Mouse (Mus musculus) spleen, adult 18-20 months (tissue): Measurements from ENCODE around the gene Ksr1.

Experiments
- DNase-seq, 2 experiments: peaks; one replicate each; pipeline ENCODE4 v3.0.0; 2022; ENCODE audit warnings: mixed read lengths in 2 of 2

The Ksr1 gene

DNA sequence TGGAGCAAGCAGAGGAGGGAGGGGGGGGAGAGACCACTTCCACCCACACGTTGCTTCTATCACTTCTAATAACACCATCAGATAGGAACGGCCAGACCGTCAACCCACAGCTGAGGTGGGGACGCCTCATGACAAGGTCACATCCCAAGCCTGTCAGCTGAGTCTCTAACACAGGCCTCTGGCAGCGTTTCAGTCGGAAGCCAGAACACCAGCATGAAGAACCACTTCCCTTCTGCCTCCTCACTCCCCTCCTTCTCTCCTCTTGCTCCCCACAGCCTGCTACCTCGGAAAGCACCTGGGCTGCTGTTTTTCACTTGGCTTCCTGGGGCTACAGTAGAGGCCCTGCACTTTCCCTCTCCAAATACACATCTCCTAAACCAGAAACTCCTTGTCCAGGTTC lies 53.4 kb downstream of the Ksr1 start:
- no peak for DNase-seq

DNA sequence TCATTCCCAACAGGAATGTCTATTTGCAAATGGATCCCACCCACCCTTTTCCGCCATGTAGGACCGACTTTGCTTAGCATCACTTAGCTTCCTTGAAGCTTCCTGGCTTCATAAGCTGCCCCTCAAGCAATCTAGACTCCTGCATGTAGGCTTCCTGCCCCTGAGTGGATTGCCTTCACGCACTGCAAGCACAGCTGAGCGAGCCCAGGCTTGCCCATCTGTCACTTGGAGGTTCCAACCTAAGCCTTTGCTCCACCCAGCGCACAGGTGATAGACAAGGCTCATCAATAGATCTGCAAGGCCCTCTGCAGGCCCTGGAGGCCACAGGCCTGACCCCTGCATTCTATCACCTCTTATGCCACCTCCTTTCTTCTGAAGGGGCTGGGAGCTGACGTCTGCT lies 54.0 kb downstream of the Ksr1 start:
- no peak for DNase-seq

DNA sequence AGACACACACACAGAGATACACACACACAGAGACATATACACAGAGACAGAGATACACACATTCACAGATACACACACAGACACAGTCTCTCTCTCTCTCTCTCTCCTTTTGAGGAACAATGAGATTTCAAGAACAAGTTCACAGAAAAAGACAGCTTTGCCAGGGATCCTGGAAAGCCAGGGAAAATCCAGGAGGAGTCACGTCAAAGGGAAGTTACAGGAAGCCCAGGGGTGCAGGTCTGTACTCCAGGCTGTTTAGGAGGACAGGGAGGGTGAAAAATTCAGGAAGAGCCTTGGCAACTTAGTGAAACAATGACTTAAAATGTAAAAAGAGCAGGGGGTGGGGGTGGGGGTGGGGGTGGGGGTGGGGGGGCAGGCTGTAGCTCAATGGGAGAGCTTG lies 56.5 kb downstream of the Ksr1 start:
- DNase-seq, result no peak

DNA sequence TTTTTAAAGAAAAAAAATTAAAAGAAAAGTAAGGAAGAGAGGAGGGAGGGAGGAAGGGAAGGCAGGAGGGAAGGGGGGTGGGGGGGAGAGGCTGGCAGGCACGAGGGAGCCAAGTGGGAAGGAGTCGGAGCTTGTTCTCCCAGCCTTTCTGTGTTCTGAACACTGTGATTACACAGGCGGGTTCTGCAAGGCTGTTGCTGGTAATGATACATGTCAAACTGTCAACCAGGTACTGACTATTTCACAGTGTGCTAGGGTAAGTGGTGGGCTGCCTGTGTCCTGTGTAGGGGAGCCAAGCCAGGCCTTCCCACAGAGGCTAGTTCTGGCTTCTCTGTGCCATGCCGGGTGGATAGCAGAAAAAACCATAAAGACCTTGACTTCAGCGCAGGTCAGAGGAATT lies 57.2 kb downstream of the Ksr1 start:
- DNase-seq, result no peak

DNA sequence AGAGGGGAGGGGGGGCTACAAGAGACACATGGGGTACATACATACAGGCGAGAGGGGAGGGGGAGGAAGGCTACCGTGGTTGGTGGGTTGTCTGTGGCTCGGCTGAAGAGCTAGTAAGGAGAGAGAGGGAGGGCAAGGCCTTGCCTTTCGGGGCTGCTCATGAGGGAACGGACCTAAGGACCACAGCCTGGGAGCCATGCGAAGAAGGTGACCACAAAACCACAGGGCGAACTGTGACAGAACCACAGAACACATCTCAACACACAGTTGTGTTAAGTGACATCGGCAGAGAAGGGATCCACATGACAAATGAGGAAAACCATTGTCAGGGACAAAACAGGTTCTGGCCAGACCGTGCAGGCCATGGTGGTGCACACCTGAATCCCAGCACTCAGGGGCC lies 57.9 kb downstream of the Ksr1 start:
- no peak for DNase-seq

DNA sequence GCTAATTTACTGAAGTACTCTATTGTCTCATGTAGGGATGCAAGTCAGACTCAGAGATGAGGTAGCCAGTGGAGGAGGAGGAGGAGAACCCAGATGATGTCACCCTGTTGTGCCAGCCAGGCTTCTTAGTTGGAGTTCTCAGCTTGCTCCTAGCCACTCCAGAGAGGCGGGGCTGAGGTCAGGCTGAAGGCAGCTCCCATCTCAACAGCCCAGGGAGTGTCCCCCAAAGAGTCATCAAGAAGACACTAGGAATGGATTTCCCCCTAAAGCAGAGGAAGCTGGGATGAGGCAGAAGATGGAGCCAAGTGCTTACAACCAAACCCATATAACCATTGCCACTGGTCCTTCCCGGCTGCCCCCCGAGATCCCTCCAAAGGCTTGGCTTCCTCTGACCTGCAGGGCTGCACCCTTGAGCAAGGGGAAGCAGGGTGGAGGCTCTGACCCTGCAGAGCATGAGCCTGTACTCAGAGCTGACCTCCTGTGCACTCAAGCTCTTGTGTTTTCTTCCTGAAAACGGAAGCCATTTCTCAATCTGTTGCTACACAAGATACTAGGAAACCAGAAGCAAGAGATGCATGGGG lies 58.4 kb downstream of the Ksr1 start:
- no peak for DNase-seq

DNA sequence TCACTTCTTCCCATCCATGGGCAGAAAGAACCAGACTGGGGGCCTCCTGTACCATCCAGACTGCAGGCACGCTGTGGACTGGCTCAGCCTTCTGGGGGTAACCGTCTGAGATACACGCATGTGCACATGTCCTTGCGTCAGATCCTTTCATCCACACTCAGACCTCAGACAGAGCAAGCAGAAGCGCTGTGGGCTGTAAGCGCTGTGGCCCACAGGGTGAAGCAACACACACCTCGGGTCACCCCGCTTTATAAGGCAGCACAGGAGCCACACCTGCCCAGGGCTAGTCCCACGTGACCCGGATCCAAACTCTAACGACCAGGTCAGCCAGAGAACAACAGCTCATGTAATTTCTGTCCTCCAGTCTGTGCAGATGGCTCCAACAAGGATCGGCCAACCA lies 59.4 kb downstream of the Ksr1 start:
- no peak for DNase-seq

DNA sequence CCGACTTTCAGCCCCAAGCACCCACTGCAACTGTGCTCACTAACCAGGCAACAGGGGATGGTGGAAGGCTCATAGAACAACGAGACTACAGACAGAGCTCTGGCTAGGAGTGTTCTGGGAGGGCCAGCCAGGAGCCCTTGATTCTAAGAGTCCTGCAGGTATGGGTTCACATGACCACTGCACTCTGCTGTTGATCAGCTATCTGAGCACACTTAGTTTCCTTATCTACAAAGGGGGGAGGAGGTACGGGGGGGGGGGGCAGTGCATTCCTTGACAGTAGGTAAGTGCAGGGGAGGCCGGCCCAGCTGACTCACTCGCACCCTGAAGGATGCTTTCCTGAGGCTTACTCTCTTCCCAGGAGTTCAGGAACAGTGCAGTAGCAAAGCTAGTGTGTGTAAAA lies 61.1 kb downstream of the Ksr1 start:
- no peak for DNase-seq

DNA sequence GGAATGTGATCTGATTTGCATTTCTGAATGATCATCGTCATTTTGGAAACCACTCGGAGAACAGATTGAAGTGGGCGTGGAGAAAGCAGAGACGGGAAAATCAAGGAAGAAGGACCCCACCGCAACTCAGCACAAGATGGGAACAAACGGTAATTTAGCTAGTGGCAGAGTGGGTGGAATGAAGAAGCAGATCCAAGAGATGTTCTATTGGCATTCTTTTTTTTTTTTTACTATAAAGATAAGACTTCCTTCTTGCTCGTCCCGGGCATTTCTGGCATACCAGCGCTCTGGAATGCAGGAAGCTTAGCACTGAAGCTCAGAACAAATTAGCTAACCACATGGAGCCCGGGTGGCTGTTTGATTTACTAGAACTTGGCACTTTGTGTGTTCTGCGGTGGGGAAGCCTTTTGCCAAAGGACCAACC lies 63.2 kb downstream of the Ksr1 start:
- no peak for DNase-seq

DNA sequence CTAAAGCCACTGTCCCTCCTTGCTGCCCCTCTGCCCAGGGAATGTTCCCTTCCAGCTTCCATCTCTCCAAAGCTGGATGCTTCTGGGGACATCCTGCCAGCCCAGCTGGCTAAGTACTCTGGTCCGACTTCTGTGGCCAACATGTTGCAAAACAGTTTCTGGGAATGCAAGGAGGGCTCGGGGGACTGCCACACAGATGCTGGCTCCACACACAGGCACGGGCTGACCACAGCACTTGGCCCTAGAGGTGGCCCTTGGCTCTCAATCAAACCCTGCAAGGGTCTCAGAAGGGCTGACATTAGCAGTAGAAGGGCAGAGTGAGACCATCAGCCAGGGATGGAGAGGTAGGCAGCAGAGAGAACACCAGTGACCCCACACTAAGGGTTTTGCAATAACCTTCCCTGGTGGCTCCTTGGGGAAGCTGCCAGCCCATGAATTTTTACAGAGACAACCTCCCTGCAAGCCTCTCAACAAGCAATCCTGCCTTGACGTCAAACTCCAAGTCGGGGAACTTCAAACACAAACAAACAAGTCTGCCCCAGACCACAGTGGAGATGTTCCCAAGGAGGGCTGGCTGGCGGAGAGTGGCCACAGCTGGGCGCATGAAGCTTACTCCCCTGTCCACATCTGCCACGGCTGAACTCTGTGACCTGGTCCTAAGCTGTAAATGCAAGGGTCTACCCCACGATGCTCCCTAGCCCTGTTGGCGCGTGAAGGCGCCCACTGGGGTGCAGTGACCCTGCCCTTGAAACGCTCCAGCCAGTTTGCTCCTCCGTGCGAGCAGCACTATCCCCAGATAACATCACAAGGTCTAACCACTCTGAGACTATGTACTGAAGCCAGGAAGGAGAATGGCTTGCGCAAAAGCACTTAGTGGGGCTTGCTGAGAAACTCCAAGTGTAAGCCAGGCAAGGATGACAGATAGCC lies 65.0 kb downstream of the Ksr1 start:
- no peak for DNase-seq

DNA sequence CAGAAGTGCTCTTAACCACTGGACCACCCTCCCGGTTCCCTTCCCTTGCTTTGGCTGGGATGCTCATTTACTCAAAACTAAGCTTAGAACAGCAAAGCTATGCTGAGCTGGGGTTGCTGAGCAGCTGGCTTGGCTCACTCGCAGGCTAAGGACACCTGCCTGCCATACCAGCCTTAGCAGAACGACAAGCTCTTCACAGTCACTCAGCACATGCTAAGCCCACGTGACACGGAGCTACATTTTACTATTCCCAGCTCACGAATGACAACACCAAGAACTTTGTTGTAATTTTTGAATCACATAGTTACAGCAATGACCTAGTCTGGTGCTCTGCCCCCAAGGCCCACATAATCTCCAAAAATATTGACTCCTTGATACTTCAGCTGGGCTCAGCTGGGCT lies 66.1 kb downstream of the Ksr1 start:
- no peak for DNase-seq

DNA sequence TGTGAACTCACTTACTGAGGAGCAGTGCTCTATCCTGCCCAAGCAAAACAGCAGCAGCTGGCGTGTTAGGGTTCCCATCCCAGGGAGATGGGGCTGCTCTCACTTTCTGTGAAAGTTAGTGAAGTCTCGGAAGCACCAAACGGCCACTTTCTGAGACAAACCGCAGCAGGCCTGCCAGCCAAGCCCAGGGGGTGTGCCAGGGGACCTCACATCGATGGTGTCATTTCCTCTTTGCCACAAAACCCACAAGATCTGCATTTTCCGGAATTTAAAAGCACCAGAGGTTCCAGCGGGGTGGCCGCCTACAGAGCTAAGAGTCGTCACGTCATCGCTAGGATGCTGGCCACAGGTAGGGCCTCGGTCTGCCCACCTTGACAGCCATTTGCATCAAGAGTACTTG lies 69.7 kb downstream of the Ksr1 start:
- DNase-seq, result peak; percentile 54 to 56

DNA sequence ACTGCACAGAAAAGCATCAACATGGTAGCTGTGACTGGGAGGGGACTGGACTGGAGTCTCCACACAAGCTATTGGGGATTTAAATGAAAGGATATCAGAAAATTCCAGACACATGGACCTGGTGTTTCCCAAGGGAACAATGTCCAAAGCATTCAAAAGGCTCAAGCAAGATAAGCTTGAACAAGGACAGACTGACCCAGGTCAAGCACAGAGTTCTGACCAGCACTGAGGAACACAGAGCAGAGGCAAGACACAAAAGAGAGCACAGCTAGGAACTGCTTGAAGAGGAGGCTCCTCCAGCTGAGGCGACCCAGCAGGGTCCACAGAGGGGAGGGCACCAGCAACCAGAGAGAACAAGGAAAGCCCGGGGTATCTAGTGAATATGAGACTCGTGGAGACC lies 71.2 kb downstream of the Ksr1 start:
- DNase-seq, result no peak

DNA sequence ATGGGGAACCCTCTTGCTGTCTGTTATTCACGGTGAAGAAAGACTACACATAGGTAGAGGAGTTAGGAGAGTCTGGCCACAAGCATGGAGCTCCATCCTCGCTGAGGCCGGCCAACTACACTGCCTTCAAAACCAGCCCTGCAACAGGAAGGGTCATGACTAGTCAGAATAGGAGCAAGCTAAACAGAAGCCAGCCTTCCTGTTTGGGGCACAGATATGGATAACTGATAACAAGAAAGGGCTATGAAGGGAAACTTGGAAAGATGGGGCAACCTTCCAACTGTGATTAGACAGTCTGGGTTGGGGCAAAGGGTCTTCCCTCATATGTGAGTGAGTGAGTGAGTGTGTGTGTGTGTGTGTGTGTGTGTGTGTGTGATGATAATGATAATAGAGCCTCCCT lies 71.6 kb downstream of the Ksr1 start:
- no peak for DNase-seq

DNA sequence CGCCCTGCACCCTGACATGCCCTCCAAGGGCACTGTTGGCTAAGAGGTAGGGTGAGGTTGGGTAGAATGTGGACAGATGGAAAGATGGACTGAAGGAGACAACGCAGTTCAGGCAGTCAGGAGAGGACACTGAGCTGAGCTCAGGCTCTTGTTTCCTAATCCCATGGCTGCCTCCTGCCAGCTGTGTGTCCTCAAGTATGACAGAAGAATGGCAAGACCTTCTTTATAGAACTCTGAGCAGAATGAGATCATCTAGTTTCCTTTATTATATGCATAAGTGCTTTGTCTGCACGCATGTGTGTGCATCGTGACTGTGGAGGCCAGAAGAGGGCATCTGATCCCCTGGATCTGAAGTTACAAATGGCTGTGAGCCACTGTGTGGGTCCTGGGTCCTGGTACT lies 72.6 kb downstream of the Ksr1 start:
- no peak for DNase-seq

DNA sequence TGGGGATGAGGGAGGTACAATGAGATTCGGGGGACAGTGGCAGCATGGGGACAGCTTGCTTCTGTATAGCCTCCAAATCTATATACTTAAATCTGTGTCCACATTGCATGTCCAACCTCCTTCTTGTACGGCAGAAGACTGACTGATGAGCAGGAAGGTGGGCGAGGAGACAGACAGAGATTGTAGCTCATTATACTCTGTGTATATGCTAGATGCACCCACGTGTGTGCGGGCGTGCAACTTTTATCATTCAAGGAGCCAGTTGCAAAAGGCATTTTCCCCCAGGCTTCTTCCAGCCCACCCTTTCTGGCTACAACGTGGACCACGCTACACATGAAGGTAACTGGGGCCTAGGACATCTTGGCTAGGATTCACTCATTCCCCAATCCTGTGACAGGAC lies 74.1 kb downstream of the Ksr1 start:
- DNase-seq, result no peak

DNA sequence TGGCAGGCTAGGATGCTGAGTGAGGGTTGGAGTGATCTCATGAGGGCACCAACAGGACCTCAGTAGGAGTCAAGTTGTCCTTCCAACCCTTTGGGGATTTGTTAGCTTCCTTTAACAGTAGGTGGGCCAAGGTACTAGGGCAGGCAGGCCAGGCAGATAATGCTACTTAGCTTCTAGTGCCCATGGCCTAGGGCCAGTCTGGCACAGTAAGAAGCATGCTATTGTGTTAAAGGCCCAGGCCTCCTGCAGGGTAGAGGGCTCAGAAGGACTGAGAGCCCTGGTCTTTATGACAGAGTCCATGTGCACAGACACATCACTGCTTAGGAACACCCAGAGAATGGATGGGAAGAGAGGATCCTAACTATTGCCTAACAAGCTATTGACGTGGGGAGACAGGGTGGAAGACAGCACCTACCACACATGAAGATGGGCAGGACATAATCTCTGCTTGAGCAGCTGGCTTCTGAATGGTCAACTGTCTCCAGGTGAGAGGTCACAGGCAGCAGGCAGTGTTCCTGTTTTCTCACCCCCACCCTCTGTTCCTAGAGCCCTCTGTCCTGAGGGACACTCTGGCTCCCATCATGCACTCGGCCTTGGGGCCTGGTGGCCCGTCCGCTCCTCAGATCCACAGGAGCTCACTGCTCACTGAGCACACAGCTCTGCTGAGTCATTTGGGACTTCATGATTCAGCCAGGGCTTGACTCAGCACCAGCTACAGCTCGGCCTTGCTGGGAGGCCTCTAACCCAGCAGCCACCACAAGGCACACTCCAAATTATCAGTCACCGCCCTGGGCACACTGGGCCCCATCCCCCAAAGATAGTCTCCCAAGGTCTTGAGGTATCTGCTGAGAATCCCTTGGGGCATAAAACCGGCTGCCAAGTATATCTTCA lies 74.9 kb downstream of the Ksr1 start:
- DNase-seq, result no peak

DNA sequence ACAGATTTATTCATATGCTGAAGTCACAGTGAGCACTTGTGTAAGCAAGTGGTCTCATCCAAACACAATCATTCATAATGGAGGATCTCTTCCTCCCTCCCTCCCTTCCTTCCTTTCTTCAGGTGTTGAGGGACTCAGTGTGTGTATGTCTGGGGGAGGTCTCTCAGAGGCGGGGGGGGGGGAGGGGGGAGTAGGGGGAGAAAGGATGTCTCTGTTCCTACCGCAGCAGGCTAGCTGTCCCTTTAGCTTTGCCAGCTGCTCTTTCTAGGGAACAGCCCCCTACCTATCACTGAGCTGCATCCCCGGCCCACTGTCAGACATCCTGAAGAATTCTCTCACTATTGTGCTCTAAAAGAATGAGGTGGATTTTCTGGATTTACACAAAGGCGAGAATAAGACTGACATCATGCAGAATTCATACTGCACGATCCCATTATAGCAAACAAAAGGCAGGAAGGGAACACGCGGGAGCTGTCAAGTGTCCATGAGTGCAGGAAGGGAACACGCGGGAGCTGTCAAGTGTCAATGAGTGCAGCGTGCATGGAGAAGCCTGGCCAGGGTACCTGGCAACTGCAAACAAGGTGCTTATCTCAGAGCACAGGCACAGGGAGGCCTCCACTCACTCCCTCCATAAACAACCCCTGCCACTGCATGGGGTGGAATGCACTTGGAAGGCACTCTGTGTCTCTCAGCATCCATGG lies 76.6 kb downstream of the Ksr1 start:
- DNase-seq, result no peak

DNA sequence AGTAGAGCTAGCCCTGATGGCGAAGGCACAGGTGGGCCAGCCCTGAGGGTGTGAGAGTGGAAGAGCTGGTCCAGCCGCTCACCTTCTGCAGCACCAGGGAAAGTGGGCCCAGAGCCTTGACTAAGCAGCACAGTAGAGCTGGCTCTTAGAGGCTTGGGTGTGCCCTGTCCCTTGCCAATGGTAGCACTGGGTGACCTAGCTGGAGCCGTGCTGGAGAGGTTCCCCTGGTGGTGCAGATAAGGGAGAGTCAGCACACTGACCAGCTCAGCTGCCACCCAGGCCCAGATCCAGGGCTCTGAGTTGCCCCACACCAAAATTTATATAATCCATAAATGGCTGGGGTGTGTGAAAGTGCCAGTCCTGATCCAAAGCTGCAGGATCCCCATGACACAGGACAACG lies 79.0 kb downstream of the Ksr1 start:
- no peak for DNase-seq

DNA sequence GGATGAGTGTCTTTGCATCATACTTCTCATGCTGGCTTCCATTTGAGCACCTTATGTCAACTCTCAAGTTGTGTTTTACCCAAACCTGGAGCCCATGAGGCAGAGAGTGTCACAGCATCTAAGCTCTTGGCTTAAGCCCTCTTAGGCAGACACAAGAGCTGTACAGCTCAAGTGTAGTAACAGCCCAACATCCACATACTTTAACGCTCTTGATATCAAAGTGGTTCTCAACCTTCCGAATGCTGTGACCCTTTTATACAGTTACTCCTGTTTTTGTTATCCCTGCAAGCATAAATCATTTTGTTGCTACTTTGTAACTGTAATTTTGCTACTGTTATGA lies 80.0 kb downstream of the Ksr1 start:
- no peak for DNase-seq

DNA sequence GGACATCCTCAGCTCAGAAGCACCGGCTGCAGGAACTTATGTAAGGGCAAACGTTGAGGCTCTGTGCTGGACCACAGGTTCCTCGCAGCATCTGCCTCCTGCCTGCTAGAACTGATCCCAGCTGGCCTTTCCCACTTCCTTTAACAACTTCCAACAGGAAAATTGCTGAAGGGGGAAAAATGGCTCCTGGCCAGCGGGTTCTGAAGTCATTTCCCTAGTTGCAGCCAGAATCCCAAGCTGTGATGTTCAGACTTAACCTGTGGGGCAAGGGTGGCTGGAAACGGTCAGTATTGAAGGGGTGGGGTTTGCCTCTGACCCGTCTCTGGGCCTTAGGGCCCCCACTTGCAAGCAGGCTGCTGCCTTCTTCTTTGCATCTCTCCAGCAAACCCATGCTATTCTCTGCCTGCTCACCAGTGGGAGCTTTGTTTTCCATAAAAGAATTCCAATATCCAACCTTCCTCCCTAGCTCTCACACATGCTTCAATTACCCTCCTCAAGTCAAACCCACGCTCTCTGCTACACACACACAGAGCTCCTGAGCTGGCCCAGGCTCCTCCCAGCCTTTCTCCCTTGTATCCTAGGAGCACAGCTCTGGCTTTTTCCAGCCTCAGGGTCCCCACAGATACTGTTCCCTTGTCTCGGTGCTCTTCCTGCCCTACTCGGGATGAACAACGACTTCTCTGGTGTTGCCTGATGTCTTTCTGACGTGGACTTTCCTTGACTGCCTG lies 80.6 kb downstream of the Ksr1 start:
- no peak for DNase-seq

DNA sequence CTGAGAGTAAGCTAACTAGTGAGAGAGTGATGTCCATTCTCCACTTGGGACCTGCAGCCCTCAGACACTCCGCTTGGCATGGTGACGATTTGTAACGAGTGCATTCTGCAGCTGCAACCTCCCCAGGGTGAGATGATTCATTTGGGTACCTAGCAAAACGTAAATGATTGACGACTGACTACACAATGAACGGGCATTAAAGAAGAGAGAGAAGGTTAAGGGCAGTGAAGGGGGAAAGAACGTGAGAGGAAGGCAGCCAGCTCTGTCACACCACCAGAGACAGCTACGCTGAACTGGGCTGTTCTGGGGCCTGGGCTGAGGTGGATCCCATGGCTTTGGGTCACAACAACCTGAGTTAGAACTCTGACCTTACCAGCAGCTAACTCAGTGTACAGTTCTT lies 81.9 kb downstream of the Ksr1 start:
- DNase-seq, result no peak
